Mouse (Mus musculus): Measurements from ENCODE around the gene Lrp1. TPM values are rescaled to one million over a fixed set of nuclear protein-coding genes. Genes with fewer than 3 reads are reported as not detected.

Gene Lrp1
- polyA plus RNA-seq, 1 experiment, result 2.1 TPM

- TF ChIP-seq GATA1 (IDR thresholded peaks at IDR 0.05; ENCODE audit: low read length) (no peak), TAL1 (IDR thresholded peaks at IDR 0.05; ENCODE audit: low read length) (no peak)
- Histone ChIP-seq H3K27me3 (ENCODE audit: control insufficient read depth) (peaks cover 16% of the 10 kb centered on the region), H3K4me3 (replicated peaks) (no peak overlapping the region), H3K9me3 (ENCODE audit: control insufficient read depth, low read length) (no peaks in the 10 kb centered on the region), H3K4me1 (ENCODE audit: control insufficient read depth) (peaks cover 4% of the 10 kb centered on the region), H3K36me3 (ENCODE audit: control insufficient read depth) (peaks cover 7% of the 10 kb centered on the region; the same call in 1 of the 2 replicates)
These were observed 11.4 kb downstream of the Lrp1 start for GRCm38 (mm10) chr10:127609415-127610065.

GRCm38 (mm10) chr10:127607059-127607458 is 13.9 kb downstream of the Lrp1 start:
- H3K9me3 ChIP-seq (ENCODE audit: control insufficient read depth, low read length), result no peaks in the 10 kb centered on the region
- H3K4me3 ChIP-seq (replicated peaks), result no peak overlapping the region
- H3K27me3 ChIP-seq (ENCODE audit: control insufficient read depth), result peaks cover 23% of the 10 kb centered on the region
- no peaks in the 10 kb centered on the region; the same call in none of the 2 replicates for H3K4me1 ChIP-seq (ENCODE audit: control insufficient read depth)
- H3K36me3 ChIP-seq (ENCODE audit: control insufficient read depth), result peaks cover 7% of the 10 kb centered on the region; the same call in 1 of the 2 replicates
- TF ChIP-seq GATA1 (IDR thresholded peaks at IDR 0.05; ENCODE audit: low read length) (no peak), TAL1 (IDR thresholded peaks at IDR 0.05; ENCODE audit: low read length) (no peak)

- Histone ChIP-seq H3K27me3 (ENCODE audit: control insufficient read depth) (peaks cover 23% of the 10 kb centered on the region), H3K4me1 (ENCODE audit: control insufficient read depth) (no peaks in the 10 kb centered on the region), H3K36me3 (ENCODE audit: control insufficient read depth) (peaks cover 7% of the 10 kb centered on the region; the same call in 1 of the 2 replicates), H3K4me3 (replicated peaks) (no peak overlapping the region), H3K9me3 (ENCODE audit: control insufficient read depth, low read length) (no peaks in the 10 kb centered on the region)
- TF ChIP-seq GATA1 (IDR thresholded peaks at IDR 0.05; ENCODE audit: low read length) (no peak), TAL1 (IDR thresholded peaks at IDR 0.05; ENCODE audit: low read length) (no peak)
These were observed 15.2 kb downstream of the Lrp1 start for GRCm38 (mm10) chr10:127605756-127606155.

GRCm38 (mm10) chr10:127605251-127605547 is 15.7 kb downstream of the Lrp1 start:
- Histone ChIP-seq H3K4me1 (ENCODE audit: control insufficient read depth) (no peaks in the 10 kb centered on the region), H3K27me3 (ENCODE audit: control insufficient read depth) (peaks cover 23% of the 10 kb centered on the region), H3K36me3 (ENCODE audit: control insufficient read depth) (peaks cover 7% of the 10 kb centered on the region; the same call in 1 of the 2 replicates), H3K9me3 (ENCODE audit: control insufficient read depth, low read length) (no peaks in the 10 kb centered on the region), H3K4me3 (replicated peaks) (no peak overlapping the region)
- TF ChIP-seq TAL1 (IDR thresholded peaks at IDR 0.05; ENCODE audit: low read length) (no peak), GATA1 (IDR thresholded peaks at IDR 0.05; ENCODE audit: low read length) (no peak)

GRCm38 (mm10) chr10:127604465-127605250 is 16.3 kb downstream of the Lrp1 start:
- Histone ChIP-seq H3K27me3 (ENCODE audit: control insufficient read depth) (peaks cover 23% of the 10 kb centered on the region), H3K36me3 (ENCODE audit: control insufficient read depth) (peaks cover 7% of the 10 kb centered on the region; the same call in 1 of the 2 replicates), H3K4me1 (ENCODE audit: control insufficient read depth) (no peaks in the 10 kb centered on the region), H3K4me3 (replicated peaks) (no peak overlapping the region), H3K9me3 (ENCODE audit: control insufficient read depth, low read length) (no peaks in the 10 kb centered on the region)
- TF ChIP-seq TAL1 (IDR thresholded peaks at IDR 0.05; ENCODE audit: low read length) (no peak), GATA1 (IDR thresholded peaks at IDR 0.05; ENCODE audit: low read length) (no peak)

GRCm38 (mm10) chr10:127603437-127604371 is 17.2 kb downstream of the Lrp1 start:
- no peak overlapping the region for H3K4me3 ChIP-seq (replicated peaks)
- no peaks in the 10 kb centered on the region for H3K9me3 ChIP-seq (ENCODE audit: control insufficient read depth, low read length)
- TF ChIP-seq TAL1 (IDR thresholded peaks at IDR 0.05; ENCODE audit: low read length) (no peak), GATA1 (IDR thresholded peaks at IDR 0.05; ENCODE audit: low read length) (no peak)
- peaks cover 7% of the 10 kb centered on the region; the same call in 1 of the 2 replicates for H3K36me3 ChIP-seq (ENCODE audit: control insufficient read depth)
- no peaks in the 10 kb centered on the region for H3K4me1 ChIP-seq (ENCODE audit: control insufficient read depth)
- peaks cover 23% of the 10 kb centered on the region for H3K27me3 ChIP-seq (ENCODE audit: control insufficient read depth)

- H3K9me3 ChIP-seq (ENCODE audit: control insufficient read depth, low read length), result no peaks in the 10 kb centered on the region
- H3K36me3 ChIP-seq (ENCODE audit: control insufficient read depth), result peaks cover 4% of the 10 kb centered on the region; the same call in 1 of the 2 replicates
- no peak overlapping the region for H3K4me3 ChIP-seq (replicated peaks)
- TF ChIP-seq TAL1 (IDR thresholded peaks at IDR 0.05; ENCODE audit: low read length), result no peak
- no peak for TF ChIP-seq GATA1 (IDR thresholded peaks at IDR 0.05; ENCODE audit: low read length)
- no peaks in the 10 kb centered on the region for H3K4me1 ChIP-seq (ENCODE audit: control insufficient read depth)
- H3K27me3 ChIP-seq (ENCODE audit: control insufficient read depth), result peaks cover 23% of the 10 kb centered on the region
These were observed 18.8 kb downstream of the Lrp1 start for GRCm38 (mm10) chr10:127602194-127602593.

- Histone ChIP-seq H3K9me3 (ENCODE audit: control insufficient read depth, low read length) (no peaks in the 10 kb centered on the region), H3K4me3 (replicated peaks) (no peak overlapping the region), H3K36me3 (ENCODE audit: control insufficient read depth) (peaks cover under 1% of the 10 kb centered on the region; the same call in 1 of the 2 replicates), H3K4me1 (ENCODE audit: control insufficient read depth) (no peaks in the 10 kb centered on the region), H3K27me3 (ENCODE audit: control insufficient read depth) (peaks cover 17% of the 10 kb centered on the region)
- TF ChIP-seq TAL1 (IDR thresholded peaks at IDR 0.05; ENCODE audit: low read length) (no peak), GATA1 (IDR thresholded peaks at IDR 0.05; ENCODE audit: low read length) (no peak)
These were observed 21.0 kb downstream of the Lrp1 start for GRCm38 (mm10) chr10:127599779-127600541.
